Mouse (Mus musculus): ENCODE measurements around the gene Npc2. TPM values are rescaled to one million over a fixed set of nuclear protein-coding genes. Genes with fewer than 3 reads are reported as not detected.
A peak's percentile ranks its signal among the peaks of the same experiment; 100 is the strongest.

Gene Npc2
- polyA plus RNA-seq, 1 experiment: 89.0 TPM

GRCm38 (mm10) chr12:84756016-84756415 lies 16.9 kb downstream of the Npc2 start:
- Histone ChIP-seq H3K27me3 (ENCODE audit: control insufficient read depth, insufficient read depth, low read length) (no peaks in the 10 kb centered on the region), H3K4me1 (ENCODE audit: control insufficient read depth, insufficient read depth, insufficient read length, low read length) (0 out of 2 replicates have a peak, but pooled peaks cover 2% of the 10 kb centered on the region), H3K4me3 (ENCODE audit: low read depth, low read length) (no peak overlapping the region), H3K36me3 (ENCODE audit: control insufficient read depth, insufficient read depth, low read length) (peaks cover 31% of the 10 kb centered on the region), H3K27ac (ENCODE audit: insufficient read depth, low read depth, low read length) (no peak overlapping the region)
- WGBS: 92% methylated on average over 10 of the region's 10 CpGs
- TF ChIP-seq CTCF (IDR thresholded peaks at IDR 0.05; ENCODE audit: extremely low read depth, insufficient read length, insufficient replicate concordance, low read depth, low read length) (no peak), POLR2A (IDR thresholded peaks at IDR 0.05; ENCODE audit: low read depth, low read length) (no peak)

GRCm38 (mm10) chr12:84755008-84755695 lies 17.8 kb downstream of the Npc2 start:
- no peak overlapping the region for H3K4me3 ChIP-seq (ENCODE audit: low read depth, low read length)
- WGBS: 69% methylated on average over 16 of the region's 16 CpGs
- H3K27me3 ChIP-seq (ENCODE audit: control insufficient read depth, insufficient read depth, low read length): no peaks in the 10 kb centered on the region
- H3K36me3 ChIP-seq (ENCODE audit: control insufficient read depth, insufficient read depth, low read length): peaks cover 26% of the 10 kb centered on the region
- TF ChIP-seq POLR2A (IDR thresholded peaks at IDR 0.05; ENCODE audit: low read depth, low read length): no peak
- peak; percentile 53; the same call in 1 of the 2 replicates for TF ChIP-seq CTCF (IDR thresholded peaks at IDR 0.05; ENCODE audit: extremely low read depth, insufficient read length, insufficient replicate concordance, low read depth, low read length)
- no peak overlapping the region for H3K27ac ChIP-seq (ENCODE audit: insufficient read depth, low read depth, low read length)
- H3K4me1 ChIP-seq (ENCODE audit: control insufficient read depth, insufficient read depth, insufficient read length, low read length): 0 out of 2 replicates have a peak, but pooled peaks cover 2% of the 10 kb centered on the region

GRCm38 (mm10) chr12:84752131-84752977 lies 20.6 kb downstream of the Npc2 start:
- H3K27ac ChIP-seq (ENCODE audit: insufficient read depth, low read depth, low read length): peak overlapping the region; percentile 23; the same call in 1 of the 2 replicates
- H3K4me3 ChIP-seq (ENCODE audit: low read depth, low read length): no peak overlapping the region
- WGBS: 43% methylated on average over 14 of the region's 14 CpGs
- no peaks in the 10 kb centered on the region for H3K27me3 ChIP-seq (ENCODE audit: control insufficient read depth, insufficient read depth, low read length)
- TF ChIP-seq CTCF (IDR thresholded peaks at IDR 0.05; ENCODE audit: extremely low read depth, insufficient read length, insufficient replicate concordance, low read depth, low read length) (no peak), POLR2A (IDR thresholded peaks at IDR 0.05; ENCODE audit: low read depth, low read length) (no peak)
- H3K36me3 ChIP-seq (ENCODE audit: control insufficient read depth, insufficient read depth, low read length): peaks cover 13% of the 10 kb centered on the region
- H3K4me1 ChIP-seq (ENCODE audit: control insufficient read depth, insufficient read depth, insufficient read length, low read length): 0 out of 2 replicates have a peak, but pooled peaks cover 2% of the 10 kb centered on the region

- TF ChIP-seq POLR2A (IDR thresholded peaks at IDR 0.05; ENCODE audit: low read depth, low read length): no peak
- Histone ChIP-seq H3K4me3 (ENCODE audit: low read depth, low read length) (no peak overlapping the region), H3K27ac (ENCODE audit: insufficient read depth, low read depth, low read length) (no peak overlapping the region), H3K4me1 (ENCODE audit: control insufficient read depth, insufficient read depth, insufficient read length, low read length) (0 out of 2 replicates have a peak, but pooled peaks cover 2% of the 10 kb centered on the region), H3K36me3 (ENCODE audit: control insufficient read depth, insufficient read depth, low read length) (peaks cover under 1% of the 10 kb centered on the region; the same call in 1 of the 2 replicates), H3K27me3 (ENCODE audit: control insufficient read depth, insufficient read depth, low read length) (no peaks in the 10 kb centered on the region)
- WGBS: 53% methylated on average over 14 of the region's 14 CpGs
Observed at GRCm38 (mm10) chr12:84750661-84751060, 22.3 kb downstream of the Npc2 start.

GRCm38 (mm10) chr12:84748134-84748533 lies 24.8 kb downstream of the Npc2 start:
- 56% methylated on average over 3 of the region's 3 CpGs for WGBS
- no peak for TF ChIP-seq CTCF (IDR thresholded peaks at IDR 0.05; ENCODE audit: extremely low read depth, insufficient read length, insufficient replicate concordance, low read depth, low read length)
- TF ChIP-seq POLR2A (IDR thresholded peaks at IDR 0.05; ENCODE audit: low read depth, low read length): no peak

GRCm38 (mm10) chr12:84745700-84746099 lies 27.3 kb downstream of the Npc2 start:
- H3K36me3 ChIP-seq (ENCODE audit: control insufficient read depth, insufficient read depth, low read length): no peaks in the 10 kb centered on the region
- H3K4me1 ChIP-seq (ENCODE audit: control insufficient read depth, insufficient read depth, insufficient read length, low read length): no peaks in the 10 kb centered on the region
- no peak overlapping the region for H3K4me3 ChIP-seq (ENCODE audit: low read depth, low read length)
- WGBS: 57% methylated on average over 4 of the region's 4 CpGs
- no peak overlapping the region for H3K27ac ChIP-seq (ENCODE audit: insufficient read depth, low read depth, low read length)
- no peaks in the 10 kb centered on the region for H3K27me3 ChIP-seq (ENCODE audit: control insufficient read depth, insufficient read depth, low read length)
- TF ChIP-seq CTCF (IDR thresholded peaks at IDR 0.05; ENCODE audit: extremely low read depth, insufficient read length, insufficient replicate concordance, low read depth, low read length): no peak
- no peak for TF ChIP-seq POLR2A (IDR thresholded peaks at IDR 0.05; ENCODE audit: low read depth, low read length)

More at GRCm38 (mm10) chr12:84748134-84748533, 24.8 kb downstream of the Npc2 start:
- Histone ChIP-seq H3K27me3 (ENCODE audit: control insufficient read depth, insufficient read depth, low read length) (no peaks in the 10 kb centered on the region), H3K36me3 (ENCODE audit: control insufficient read depth, insufficient read depth, low read length) (no peaks in the 10 kb centered on the region), H3K4me3 (ENCODE audit: low read depth, low read length) (no peak overlapping the region), H3K27ac (ENCODE audit: insufficient read depth, low read depth, low read length) (no peak overlapping the region), H3K4me1 (ENCODE audit: control insufficient read depth, insufficient read depth, insufficient read length, low read length) (0 out of 2 replicates have a peak, but pooled peaks cover 2% of the 10 kb centered on the region)

- Histone ChIP-seq H3K36me3 (ENCODE audit: control insufficient read depth, insufficient read depth, low read length) (no peaks in the 10 kb centered on the region), H3K4me1 (ENCODE audit: control insufficient read depth, insufficient read depth, insufficient read length, low read length) (no peaks in the 10 kb centered on the region), H3K27ac (ENCODE audit: insufficient read depth, low read depth, low read length) (no peak overlapping the region), H3K4me3 (ENCODE audit: low read depth, low read length) (no peak overlapping the region), H3K27me3 (ENCODE audit: control insufficient read depth, insufficient read depth, low read length) (no peaks in the 10 kb centered on the region)
- WGBS: 75% methylated on average over 10 of the region's 10 CpGs
- TF ChIP-seq POLR2A (IDR thresholded peaks at IDR 0.05; ENCODE audit: low read depth, low read length): no peak
- no peak for TF ChIP-seq CTCF (IDR thresholded peaks at IDR 0.05; ENCODE audit: extremely low read depth, insufficient read length, insufficient replicate concordance, low read depth, low read length)
Observed at GRCm38 (mm10) chr12:84743496-84743895, 29.5 kb downstream of the Npc2 start.

Data from small intestine, adult 2 months (tissue).